Mouse (Mus musculus) gastrocnemius, postnatal 10 days (tissue): Measurements from ENCODE around the gene Ttc23l. TPM values are rescaled to one million over a fixed set of nuclear protein-coding genes. Genes with fewer than 3 reads are reported as not detected.
"Not testable (repeated sequence)": the region's sequence is repeated elsewhere in the genome, so short reads cannot be mapped to it uniquely, and the experiment has no call there.

Source experiments
- DNase-seq: peaks from one replicate; pipeline ENCODE4 v3.0.0; 2021; ENCODE audit warnings: mixed read lengths
- total RNA-seq, 2 experiments: library from RNA; stranded (reverse); gene quantifications; 2 replicates each; pipeline ENCODE4 v1.2.3; 2021

Ttc23l gene
- total RNA-seq, 2 experiments from 2014 or later, result not detected

GRCm38 (mm10) chr15:10515166-10515565, 43.3 kb downstream of the Ttc23l start:
- no peak for DNase-seq

GRCm38 (mm10) chr15:10506099-10506498, 52.4 kb downstream of the Ttc23l start:
- DNase-seq, result peak; percentile 29

- peak; percentile 53 for DNase-seq
Observed at GRCm38 (mm10) chr15:10500838-10501719, 57.4 kb downstream of the Ttc23l start.

- DNase-seq, result no peak
Observed at GRCm38 (mm10) chr15:10500035-10500434, 58.4 kb downstream of the Ttc23l start.

- no peak for DNase-seq
Observed at GRCm38 (mm10) chr15:10499593-10499992, 58.9 kb downstream of the Ttc23l start.

GRCm38 (mm10) chr15:10496696-10497095, 61.8 kb downstream of the Ttc23l start:
- not testable (repeated sequence) for DNase-seq

GRCm38 (mm10) chr15:10495944-10496343, 62.5 kb downstream of the Ttc23l start:
- DNase-seq, result no peak

GRCm38 (mm10) chr15:10490101-10490500, 68.4 kb downstream of the Ttc23l start:
- no peak for DNase-seq

GRCm38 (mm10) chr15:10487246-10487645, 71.2 kb downstream of the Ttc23l start:
- DNase-seq, result no peak

- no peak for DNase-seq
Observed at GRCm38 (mm10) chr15:10486365-10486839, 72.1 kb downstream of the Ttc23l start.

GRCm38 (mm10) chr15:10485484-10486364, 72.7 kb downstream of the Ttc23l start, which contains the start of the genes Brix1 and Rad1:
TSS of gene Brix1 (minus strand) at chr15:10485947.
TSS of gene Rad1 (plus strand) at chr15:10486018.
- peak; percentile 85 for DNase-seq

GRCm38 (mm10) chr15:10470941-10471340, 87.5 kb downstream of the Ttc23l start:
- DNase-seq, result no peak

GRCm38 (mm10) chr15:10470151-10470831, 88.2 kb downstream of the Ttc23l start, which contains the start of gene Dnajc21:
TSS of gene Dnajc21 (minus strand) at chr15:10470516.
- DNase-seq, result peak; percentile 90

GRCm38 (mm10) chr15:10469641-10470150, 88.8 kb downstream of the Ttc23l start:
- DNase-seq, result peak; percentile 44

GRCm38 (mm10) chr15:10468761-10469160, 89.7 kb downstream of the Ttc23l start:
- no peak for DNase-seq

GRCm38 (mm10) chr15:10464678-10465077, 93.8 kb downstream of the Ttc23l start:
- DNase-seq, result no peak

- no peak for DNase-seq
Observed at GRCm38 (mm10) chr15:10463555-10463954, 94.9 kb downstream of the Ttc23l start.

- DNase-seq, result no peak
Observed at GRCm38 (mm10) chr15:10460986-10461385, 97.5 kb downstream of the Ttc23l start.
